Mouse (Mus musculus) hindbrain, postnatal 0 days (tissue): ENCODE results near the gene Ell3. TPM values are rescaled to one million over a fixed set of nuclear protein-coding genes. Genes with fewer than 3 reads are reported as not detected.
A peak's percentile ranks its signal among the peaks of the same experiment; 100 is the strongest.

Source experiments
- ATAC-seq: fragments of 200-750 bp; cut with Nextera tagmentation; 2 replicates; pipeline ENCODE4 v1.8.0; 2017; ENCODE audit warnings: mild to moderate bottlenecking, moderate TSS enrichment, moderate library complexity
- DNase-seq: peaks from one replicate; pipeline ENCODE4 v3.0.0-alpha.2; 2015; ENCODE audit warnings: low spot score
- H3K27ac ChIP-seq: fragments of 300-500 bp; sonication (generic); 2 replicates; pipeline ENCODE4 v1.5.1; 2014; ENCODE audit warnings: mild to moderate bottlenecking
- H3K27me3 ChIP-seq: fragments of 300-500 bp; sonication (generic); 2 replicates; pipeline ENCODE4 v1.6.1; 2014; ENCODE audit warnings: low read length, mixed read lengths; ENCODE audit not compliant: insufficient read depth
- H3K36me3 ChIP-seq: fragments of 300-500 bp; sonication (generic); 2 replicates; pipeline ENCODE4 v1.6.1; 2014; ENCODE audit warnings: low read length, mixed read lengths; ENCODE audit not compliant: insufficient read depth
- H3K4me1 ChIP-seq: fragments of 300-500 bp; sonication (generic); 2 replicates; pipeline ENCODE4 v1.6.1; 2014; ENCODE audit warnings: antibody characterized with exemption, low read length, mixed read lengths; ENCODE audit not compliant: insufficient read depth
- H3K4me2 ChIP-seq: fragments of 300-500 bp; sonication (generic); 2 replicates; pipeline ENCODE4 v1.6.1; 2014; ENCODE audit warnings: low read depth, mild to moderate bottlenecking, low read length, moderate library complexity, mixed read lengths
- H3K4me3 ChIP-seq: fragments of 300-500 bp; sonication (generic); 2 replicates; pipeline ENCODE4 v1.5.1; 2014; ENCODE audit warnings: low read length
- H3K9ac ChIP-seq: fragments of 300-500 bp; sonication (generic); replicated peaks from 2 replicates; pipeline ENCODE4 v1.6.1; 2014; ENCODE audit warnings: mild to moderate bottlenecking, low read length, moderate library complexity, mixed read lengths
- H3K9me3 ChIP-seq: fragments of 300-500 bp; sonication (generic); 2 replicates; pipeline ENCODE4 v1.6.1; 2016; ENCODE audit warnings: low read length, mixed read lengths
- CTCF ChIP-seq: IDR thresholded peaks from 2 replicates; pipeline ENCODE4 v1.5.1; 2016; ENCODE audit warnings: antibody characterized with exemption, control low read depth, low read depth
- WGBS: fragments of 180-500 bp; shearing (Covaris S2); extraction: QIAGEN DNeasy Blood & Tissue Kit; methylation state at CpG from one replicate; pipeline ENCODE4 v1.1.7; 2014; 5-methylcytosine and 5-hydroxymethylcytosine counted together
- microRNA-seq, 2 experiments: library from miRNA; unstranded; fragments of <30 nt; microRNA quantifications; one replicate each; pipeline ENCODE4; 2016
- polyA plus RNA-seq: library from polyadenylated mRNA; unstranded; fragments of >200 nt; fragmentation: Nextera tagmentation; extraction: Ambion mirVana; gene quantifications from 2 replicates; pipeline ENCODE4 v1.2.1, GENCODE M21; 2015
- total RNA-seq: library from RNA; depleted of rRNA; stranded (reverse); fragments of >200 nt; gene quantifications from 2 replicates; pipeline ENCODE4 v1.2.3, GENCODE M21; 2014; rRNA removed

Gene Ell3
- total and polyA plus RNA-seq, 2 experiments from 2014 or later = 0.58 to 1.4 TPM

DNA sequence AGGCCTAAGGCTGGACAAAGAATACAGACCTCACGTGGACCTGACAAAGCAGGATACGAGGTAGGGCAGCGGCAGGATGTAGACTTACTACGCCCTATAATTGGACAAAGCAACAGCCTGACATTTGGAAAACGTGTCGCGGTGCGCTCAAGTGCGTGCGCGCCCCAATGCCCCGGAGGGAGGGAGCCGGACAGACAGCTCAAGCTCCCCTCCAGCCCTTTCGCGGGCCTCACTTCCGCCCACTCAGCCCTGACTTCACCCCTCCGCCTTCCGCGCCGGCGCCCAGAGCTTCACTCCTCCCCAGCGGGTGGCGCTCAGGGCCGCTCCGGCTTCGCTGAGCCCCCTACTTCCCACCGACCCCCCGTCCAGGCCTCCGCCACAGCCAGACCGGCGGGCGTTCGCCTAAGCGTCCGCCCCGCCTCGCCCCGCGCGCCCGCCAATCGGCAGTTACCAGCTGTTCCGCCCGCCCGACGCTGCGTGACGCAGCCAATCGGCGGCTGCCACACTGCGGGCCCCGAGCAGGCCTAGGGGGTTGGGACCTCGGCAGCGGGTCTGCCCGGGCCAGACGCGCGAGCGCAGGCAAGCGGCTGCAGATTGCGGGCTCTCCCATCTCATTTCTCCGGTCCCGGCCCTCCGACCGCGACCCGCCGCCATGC is 30.6 kb downstream of the Ell3 start, which contains the start of the genes Pdia3 and Catsper2:
Gene Pdia3, plus strand, starts transcription at position 389 of the 656 bp plus-strand sequence.
Gene Catsper2, minus strand, starts transcription at position 406 of the 656 bp plus-strand sequence.
- no peaks in the 10 kb centered on the region for H3K9me3 ChIP-seq
- DNase-seq (peak; percentile 98), ATAC-seq (peak; percentile 99)
- H3K4me2 ChIP-seq = peak within 1 kb of the TSS; percentile 59
- H3K27me3 ChIP-seq = no peaks in the 10 kb centered on the region
- peak within 1 kb of the TSS; percentile 91 for H3K9ac ChIP-seq
- H3K27ac ChIP-seq = peak within 1 kb of the TSS; percentile 92
- peaks cover 7% of the 10 kb centered on the region; the same call in 1 of the 2 replicates for H3K36me3 ChIP-seq
- peaks cover 11% of the 10 kb centered on the region; the same call in 1 of the 2 replicates for H3K4me1 ChIP-seq
- WGBS = under 1% methylated on average over 67 of the region's 68 CpGs
- H3K4me3 ChIP-seq = peak within 1 kb of the TSS; percentile 72
- peak; percentile 35 for TF ChIP-seq CTCF

DNA sequence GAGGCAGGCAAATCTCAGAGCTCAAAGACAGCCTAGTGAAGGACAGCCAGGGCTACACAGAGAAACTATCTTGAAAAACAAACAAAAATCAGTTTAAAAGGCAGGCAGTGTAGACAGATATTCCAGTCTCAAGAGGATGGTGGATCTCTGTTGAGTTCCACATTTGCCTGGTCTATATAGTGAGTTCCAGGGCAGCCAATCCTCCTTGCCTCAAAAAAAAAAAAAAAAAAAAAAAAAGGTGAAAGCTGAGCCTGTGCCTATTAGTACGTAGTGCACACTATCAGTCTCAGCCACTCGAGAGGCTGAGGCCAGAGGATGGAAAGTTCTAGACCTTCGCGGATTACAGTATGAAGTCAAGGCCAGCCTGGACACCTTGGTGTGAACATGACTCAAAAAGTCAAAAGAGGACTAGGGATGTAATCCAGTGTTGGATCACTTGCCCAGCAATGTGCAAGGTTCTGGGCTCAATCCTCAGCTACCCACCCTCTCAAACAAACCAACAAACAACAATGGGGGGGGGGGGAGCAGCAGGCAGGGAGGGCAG is 31.2 kb downstream of the Ell3 start:
- Histone ChIP-seq H3K27ac (peak overlapping the region; percentile 92), H3K9me3 (no peaks in the 10 kb centered on the region), H3K36me3 (peaks cover 6% of the 10 kb centered on the region; the same call in 1 of the 2 replicates), H3K9ac (peak overlapping the region; percentile 91), H3K4me1 (peaks cover 11% of the 10 kb centered on the region; the same call in 1 of the 2 replicates), H3K4me3 (peak overlapping the region; percentile 72), H3K4me2 (peak overlapping the region; percentile 59), H3K27me3 (no peaks in the 10 kb centered on the region)
- DNase-seq (no peak), ATAC-seq (peak; percentile 0; the same call in 1 of the 2 replicates)
- WGBS = 13% methylated on average over 4 of the region's 4 CpGs
- TF ChIP-seq CTCF = no peak

- H3K9me3 ChIP-seq = no peaks in the 10 kb centered on the region
- peak; percentile 40 for TF ChIP-seq CTCF
- H3K27ac ChIP-seq = no peak overlapping the region
- no peak for ATAC-seq
- H3K9ac ChIP-seq = no peak overlapping the region
- H3K4me1 ChIP-seq = 0 out of 2 replicates have a peak, but pooled peaks cover 2% of the 10 kb centered on the region
- no peak overlapping the region for H3K4me3 ChIP-seq
- H3K27me3 ChIP-seq = no peaks in the 10 kb centered on the region
- H3K4me2 ChIP-seq = no peak overlapping the region
- WGBS = 33% methylated on average over 4 of the region's 4 CpGs
- H3K36me3 ChIP-seq = no peaks in the 10 kb centered on the region
- no peak for DNase-seq
Measured at GRCm38 (mm10) chr2:121408160-121408559, 35.9 kb downstream of the Ell3 start.

DNA sequence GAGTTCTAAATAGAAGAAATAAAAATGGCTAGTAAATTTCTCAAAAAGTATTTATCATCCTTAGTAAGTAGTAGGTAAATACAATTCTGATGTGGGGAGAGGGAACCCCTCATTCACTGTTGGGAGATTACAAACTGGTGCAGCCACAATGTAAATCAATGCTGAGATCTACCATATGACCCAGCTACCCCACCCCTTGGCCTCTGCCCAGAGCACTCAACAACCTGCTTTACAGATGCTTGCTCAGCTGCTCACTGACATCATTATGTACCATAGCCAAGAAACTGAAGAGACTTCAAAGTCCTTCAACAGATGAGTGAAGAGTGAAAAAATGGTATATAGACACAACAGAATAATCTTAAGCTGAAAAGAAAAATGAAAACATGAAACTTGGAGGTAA is 40.8 kb downstream of the Ell3 start:
- TF ChIP-seq CTCF = no peak
- no peak for ATAC-seq
- no peaks in the 10 kb centered on the region for H3K4me1 ChIP-seq

DNA sequence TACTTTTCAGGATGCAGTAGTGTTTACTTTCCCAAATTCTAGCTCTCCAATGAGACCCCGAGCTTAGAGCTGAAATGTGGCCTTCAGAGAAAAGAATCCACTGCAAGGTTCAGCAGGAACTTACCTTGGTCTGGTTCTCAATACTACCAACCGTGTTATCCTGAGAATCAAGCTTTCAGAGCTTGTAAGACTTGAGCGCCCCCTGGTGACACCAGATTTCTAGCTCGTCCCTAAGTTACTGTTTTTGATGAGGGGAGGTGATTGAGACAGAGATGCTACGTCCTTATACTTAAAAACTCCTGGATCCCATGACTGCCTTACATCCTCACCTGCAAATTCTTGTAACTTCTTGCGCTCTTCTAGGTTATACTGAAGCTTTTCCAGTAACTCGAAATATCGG is 47.5 kb downstream of the Ell3 start:
- H3K4me2 ChIP-seq = no peak overlapping the region
- DNase-seq (peak; percentile 95), ATAC-seq (no peak)
- no peaks in the 10 kb centered on the region for H3K36me3 ChIP-seq
- H3K4me3 ChIP-seq = no peak overlapping the region
- 13% methylated on average over 8 of the region's 8 CpGs for WGBS
- H3K9me3 ChIP-seq = no peaks in the 10 kb centered on the region
- no peak overlapping the region for H3K9ac ChIP-seq
- no peaks in the 10 kb centered on the region for H3K27me3 ChIP-seq
- H3K4me1 ChIP-seq = no peaks in the 10 kb centered on the region
- no peak overlapping the region for H3K27ac ChIP-seq
- peak; percentile 85 for TF ChIP-seq CTCF

More for the DNA sequence above, 40.8 kb downstream of the Ell3 start:
- no peak overlapping the region for H3K9ac ChIP-seq
- H3K27me3 ChIP-seq = no peaks in the 10 kb centered on the region
- H3K27ac ChIP-seq = no peak overlapping the region
- H3K9me3 ChIP-seq = no peaks in the 10 kb centered on the region
- DNase-seq = no peak
- no peak overlapping the region for H3K4me3 ChIP-seq
- no peaks in the 10 kb centered on the region for H3K36me3 ChIP-seq
- H3K4me2 ChIP-seq = no peak overlapping the region

Small RNA genes within 50 kb of the gene (microRNA-seq; reads per million reads assigned to microRNA genes)
- gene Gm22953 = 0 reads per million in 2 experiments

Other genes with a start within 250 kb of the Ell3 start
- gene Trp53bp1, start 172.9 kb downstream of the Ell3 start, total RNA-seq = 194 and 277 TPM in 2 replicates
- gene Trp53bp1, start 172.9 kb downstream of the Ell3 start, polyA plus RNA-seq = 76.4 and 80.9 TPM in 2 replicates
- 160 and 173 TPM in 2 replicates for gene Map1a, start 154.7 kb downstream of the Ell3 start, total RNA-seq
- gene Map1a, start 154.7 kb downstream of the Ell3 start, polyA plus RNA-seq = 70.6 and 72.5 TPM in 2 replicates
- 12.8 and 13.5 TPM in 2 replicates for gene Ppip5k1, start 88.9 kb downstream of the Ell3 start, total RNA-seq
- 16.6 and 17.8 TPM in 2 replicates for gene Ppip5k1, start 88.9 kb downstream of the Ell3 start, polyA plus RNA-seq
- 139 and 161 TPM in 2 replicates for gene Ckmt1, start 86.6 kb downstream of the Ell3 start, total RNA-seq
- 167 and 168 TPM in 2 replicates for gene Ckmt1, start 86.6 kb downstream of the Ell3 start, polyA plus RNA-seq
- gene Strc, start 57.1 kb downstream of the Ell3 start, total RNA-seq = 0.07 TPM in 1 of 2 replicates, not detected in the other
- 0.03 TPM in 1 of 2 replicates, not detected in the other for gene Strc, start 57.1 kb downstream of the Ell3 start, polyA plus RNA-seq
- gene Pdia3, start 30.5 kb downstream of the Ell3 start, total RNA-seq = 47.4 and 56.8 TPM in 2 replicates
- 291 and 296 TPM in 2 replicates for gene Pdia3, start 30.5 kb downstream of the Ell3 start, polyA plus RNA-seq
- 2.1 and 3.3 TPM in 2 replicates for gene Catsper2, start 30.5 kb downstream of the Ell3 start, total RNA-seq
- 4.3 and 4.9 TPM in 2 replicates for gene Catsper2, start 30.5 kb downstream of the Ell3 start, polyA plus RNA-seq
- gene Serf2, start 4.9 kb upstream of the Ell3 start, total RNA-seq = 420 and 667 TPM in 2 replicates
- gene Serf2, start 4.9 kb upstream of the Ell3 start, polyA plus RNA-seq = 306 and 336 TPM in 2 replicates
- 5.4 and 12.5 TPM in 2 replicates for gene Hypk, start 9.0 kb upstream of the Ell3 start, total RNA-seq
- gene Hypk, start 9.0 kb upstream of the Ell3 start, polyA plus RNA-seq = 110 and 119 TPM in 2 replicates
- 1.3 and 1.5 TPM in 2 replicates for gene Serinc4, start 12.5 kb upstream of the Ell3 start, total RNA-seq
- gene Serinc4, start 12.5 kb upstream of the Ell3 start, polyA plus RNA-seq = 0.57 and 1.1 TPM in 2 replicates
- 14.7 and 17.7 TPM in 2 replicates for gene Mfap1b, start 29.8 kb upstream of the Ell3 start, total RNA-seq
- gene Mfap1b, start 29.8 kb upstream of the Ell3 start, polyA plus RNA-seq = 52.8 and 57.0 TPM in 2 replicates
- gene Mfap1a, start 62.4 kb upstream of the Ell3 start, total RNA-seq = 12.0 and 14.4 TPM in 2 replicates
- 21.3 and 21.5 TPM in 2 replicates for gene Mfap1a, start 62.4 kb upstream of the Ell3 start, polyA plus RNA-seq
- 4.6 and 5.3 TPM in 2 replicates for gene Wdr76, start 62.4 kb upstream of the Ell3 start, total RNA-seq
- gene Wdr76, start 62.4 kb upstream of the Ell3 start, polyA plus RNA-seq = 2.4 and 2.8 TPM in 2 replicates